Mouse (Mus musculus) cerebellum, adult 18-20 months (tissue): ENCODE measurements at regions not wholly inside any gene's neighbourhood (a gene's known extent, or its start where the extent isn't known, plus 50 kb on each side); places are given as distances from the start of the nearest gene placed in this dataset.

ENCODE experiments used
- DNase-seq, 2 experiments: peaks; one replicate each; pipeline ENCODE4 v3.0.0; 2021

GRCm38 (mm10) chr9:117967080-117967479, 73.2 kb upstream of the Azi2 start:
- no peak for DNase-seq

DNA sequence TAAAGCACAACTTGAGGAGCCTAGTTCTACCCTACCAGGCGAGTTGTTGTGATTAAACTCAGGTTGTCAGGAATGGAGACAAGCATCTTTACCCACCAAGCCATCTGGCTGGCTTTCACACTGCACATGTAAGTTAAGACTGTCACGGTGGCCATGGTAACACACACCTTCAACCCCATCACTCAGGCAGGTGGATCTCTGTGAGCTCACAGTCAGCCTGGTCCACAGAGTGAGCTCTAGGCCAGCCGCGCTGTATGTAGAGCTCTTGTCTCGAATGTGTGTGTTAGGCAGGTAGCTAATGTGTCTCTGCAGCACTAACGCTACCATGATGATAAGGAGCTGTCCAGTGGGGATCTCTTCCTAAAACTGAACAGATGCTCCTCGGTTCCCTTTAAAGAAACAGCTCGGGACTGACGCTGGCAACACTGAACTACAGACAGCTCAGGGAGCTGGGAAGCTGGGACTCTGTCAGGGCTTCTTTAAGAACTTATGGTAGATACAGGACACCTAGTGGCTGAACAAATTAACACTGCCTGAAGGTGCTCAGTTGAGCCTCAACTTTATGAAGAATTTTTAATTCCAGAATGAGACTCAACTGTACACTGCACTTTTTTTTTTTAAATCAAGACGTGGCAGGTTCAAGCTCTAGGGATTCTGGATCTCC, 73.8 kb upstream of the Azi2 start:
- peak; percentile 53 to 61 for DNase-seq

DNA sequence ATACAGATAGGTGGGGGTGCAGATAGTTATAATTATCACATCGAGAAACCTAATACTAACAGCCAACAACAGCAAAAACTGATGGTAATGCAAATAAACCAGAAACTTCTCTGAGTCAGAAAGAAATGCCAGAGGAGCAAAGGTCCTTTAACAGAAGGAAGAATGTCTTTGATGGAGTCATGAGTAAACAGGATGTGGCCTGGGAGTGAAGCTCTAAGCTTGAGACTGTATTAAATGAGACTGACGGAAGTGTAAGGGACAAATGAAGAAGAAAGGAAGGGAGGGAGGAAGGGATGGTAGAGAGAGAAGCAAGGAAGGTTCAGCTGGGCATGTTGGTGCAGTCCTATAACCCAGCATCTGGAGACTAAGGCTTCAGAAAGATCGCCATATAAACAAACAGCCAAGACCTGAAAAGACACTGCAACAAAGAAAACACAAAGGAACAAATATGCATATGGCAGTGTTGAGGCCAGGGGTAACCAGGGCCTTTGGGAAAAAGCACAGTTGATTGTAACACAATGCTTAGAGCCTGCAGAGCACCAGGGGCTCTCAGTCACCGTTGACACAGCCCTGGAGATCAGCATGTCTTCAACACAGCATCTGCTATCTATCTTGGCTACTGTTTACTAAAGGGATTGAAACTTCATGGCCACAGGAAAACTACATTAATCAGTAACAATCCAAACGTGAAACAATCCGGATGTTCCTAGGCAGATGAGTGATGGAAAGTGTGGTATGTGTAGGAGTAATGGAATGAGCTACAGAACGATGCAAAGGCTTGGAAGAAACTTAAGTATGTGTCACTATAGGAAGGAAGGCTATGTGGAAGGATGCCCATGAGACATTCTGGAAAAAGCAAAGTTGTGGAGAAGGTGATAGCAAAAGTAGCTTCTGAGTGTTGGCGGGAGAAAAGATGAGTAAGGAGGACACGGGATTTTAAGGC, 77.9 kb upstream of the Azi2 start:
- no peak for DNase-seq

DNA sequence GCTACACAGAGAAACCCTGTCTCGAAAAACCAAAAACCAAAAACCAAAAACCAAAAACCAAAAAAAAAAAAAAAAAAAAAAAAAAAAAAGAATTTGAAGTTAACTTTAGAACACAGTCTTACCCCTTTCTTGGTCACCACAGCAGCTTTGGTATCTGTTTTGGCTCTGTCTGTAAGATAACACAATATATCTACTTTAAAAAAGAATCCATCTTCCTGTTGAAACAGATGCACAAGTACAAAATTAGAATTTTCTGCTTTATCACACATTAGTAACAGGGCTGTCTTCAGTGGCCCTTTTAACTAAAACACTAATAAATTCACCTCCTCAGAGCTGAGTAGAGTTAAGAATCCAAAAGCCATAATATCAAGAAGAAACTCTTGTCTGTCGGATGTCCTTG, 80.5 kb upstream of the Azi2 start:
- DNase-seq, result no peak

GRCm38 (mm10) chr9:117957195-117957594, 83.1 kb upstream of the Azi2 start:
- no peak for DNase-seq

- DNase-seq, result no peak
Measured at GRCm38 (mm10) chr9:117956691-117957090, 83.6 kb upstream of the Azi2 start.

DNA sequence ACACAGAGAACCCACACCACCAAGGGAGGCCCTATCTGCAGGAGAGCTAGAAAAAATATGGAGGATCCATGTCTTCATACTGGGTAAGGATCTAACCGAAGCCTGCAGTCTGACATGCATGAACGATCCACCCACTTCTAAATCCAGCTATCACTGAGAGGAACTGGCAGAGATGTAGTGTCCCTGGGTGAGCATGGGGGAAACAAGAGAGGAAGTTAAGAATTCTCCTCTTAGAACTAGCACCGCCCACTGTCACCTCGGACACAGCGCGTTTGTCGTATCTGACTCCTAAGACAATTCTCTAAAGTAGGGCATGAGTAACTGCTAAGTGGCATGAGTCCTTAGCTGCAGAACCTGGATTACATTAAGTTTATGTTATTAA, 112.8 kb upstream of the Azi2 start:
- no peak for DNase-seq

DNA sequence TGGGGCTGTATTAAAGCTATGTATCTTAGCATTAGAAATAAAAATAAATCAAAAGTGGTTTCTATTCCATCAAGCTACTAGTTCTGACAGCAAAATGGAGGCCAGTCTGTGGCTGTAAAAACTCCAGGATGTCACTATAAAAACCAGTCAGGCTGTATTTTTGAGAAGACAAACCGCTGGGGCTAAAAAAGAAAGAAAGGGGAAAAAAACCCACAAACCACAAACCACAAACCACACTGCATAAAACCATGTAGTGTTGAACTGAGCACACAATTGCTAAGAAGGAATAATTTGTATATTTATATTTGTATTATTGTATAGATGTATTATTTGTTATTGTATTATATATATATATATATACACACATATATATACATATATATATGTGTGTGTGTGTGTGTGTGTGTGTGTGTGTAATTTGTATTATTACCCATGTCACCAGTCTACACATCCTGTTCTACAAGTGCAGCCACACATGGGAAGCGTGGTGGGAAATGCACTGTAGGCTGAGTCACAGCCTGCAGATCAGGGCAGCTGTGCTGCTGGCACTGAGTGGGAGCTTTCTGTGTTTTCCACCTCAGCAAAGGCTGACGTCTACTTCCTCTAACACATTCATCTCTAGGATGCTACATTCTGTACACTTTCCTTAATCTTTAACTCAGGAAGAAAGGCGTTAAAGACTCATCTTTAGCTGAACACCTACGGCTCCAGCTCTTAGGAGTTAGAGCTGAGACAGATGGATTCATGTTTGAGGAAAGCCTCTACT, 113.4 kb upstream of the Azi2 start:
- DNase-seq, result no peak

DNA sequence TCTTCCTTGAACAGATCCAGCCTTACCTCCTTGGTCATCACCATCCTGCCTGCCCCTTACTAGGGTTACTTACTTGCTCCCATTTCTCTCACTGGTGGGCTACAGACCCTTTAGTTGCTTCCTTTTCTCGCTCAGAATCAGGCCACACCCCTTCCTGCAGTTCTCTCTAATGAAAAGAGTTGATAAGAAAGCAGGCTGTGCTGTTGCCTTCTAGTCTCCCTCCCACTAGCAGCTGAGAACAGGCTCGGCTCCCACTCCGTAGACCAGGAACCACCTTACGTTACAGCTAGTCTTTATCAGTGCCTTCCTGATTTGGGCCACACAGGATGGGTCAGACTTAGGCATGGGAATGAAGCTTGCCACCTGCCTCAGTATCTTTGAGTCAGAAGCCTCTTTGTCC, 117.3 kb upstream of the Azi2 start:
- no peak for DNase-seq

- peak in 1 of 2 experiments; percentile 10 for DNase-seq
Measured at GRCm38 (mm10) chr9:117907895-117908424, 132.3 kb upstream of the Azi2 start.

GRCm38 (mm10) chr9:117905045-117905747, 135.1 kb upstream of the Azi2 start:
- peak; percentile 83 to 89 for DNase-seq

DNA sequence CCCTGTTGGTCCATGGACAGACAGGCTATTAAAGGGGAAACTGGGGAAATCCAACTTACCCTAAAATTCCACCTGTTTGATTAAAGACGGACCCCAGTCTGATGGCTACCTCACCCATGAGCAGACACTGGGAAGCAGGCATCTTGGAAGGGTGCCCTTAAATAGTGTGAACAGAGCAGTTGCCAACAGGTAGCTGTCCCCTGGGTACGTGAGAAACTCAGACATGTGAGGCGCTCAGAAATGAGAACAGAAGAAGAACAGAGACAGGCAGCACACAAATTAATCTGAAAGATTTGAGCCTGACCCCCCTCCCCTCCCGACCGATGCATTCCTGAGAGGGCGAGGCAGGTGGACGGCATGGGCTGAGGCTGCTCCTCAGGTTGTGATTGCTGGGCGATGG, 135.7 kb upstream of the Azi2 start:
- no peak for DNase-seq

GRCm38 (mm10) chr9:117903025-117903424, 137.3 kb upstream of the Azi2 start:
- DNase-seq, result peak; percentile 62 to 76

- peak in 1 of 2 experiments; percentile 11 for DNase-seq
Measured at GRCm38 (mm10) chr9:117902239-117902939, 137.9 kb upstream of the Azi2 start.

DNA sequence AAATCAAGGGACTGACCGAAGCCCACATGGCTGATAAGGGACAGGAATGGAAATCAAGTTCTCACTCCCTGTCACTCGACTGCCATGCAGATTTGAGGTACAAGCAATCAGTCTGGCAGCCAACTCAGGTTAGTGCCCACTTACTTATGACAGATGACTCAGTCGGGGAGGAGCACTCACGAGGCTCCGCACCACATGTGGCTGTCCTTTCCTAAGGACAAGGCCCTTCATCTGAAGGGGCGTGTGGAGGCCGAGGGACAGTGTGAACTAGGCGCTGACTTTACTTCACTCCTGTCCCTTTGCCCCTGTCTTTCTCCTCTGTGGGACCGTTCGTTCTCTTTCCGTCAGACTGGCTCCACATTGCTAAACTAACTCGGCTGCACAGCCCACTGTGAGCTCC, 139.7 kb upstream of the Azi2 start:
- no peak for DNase-seq

DNA sequence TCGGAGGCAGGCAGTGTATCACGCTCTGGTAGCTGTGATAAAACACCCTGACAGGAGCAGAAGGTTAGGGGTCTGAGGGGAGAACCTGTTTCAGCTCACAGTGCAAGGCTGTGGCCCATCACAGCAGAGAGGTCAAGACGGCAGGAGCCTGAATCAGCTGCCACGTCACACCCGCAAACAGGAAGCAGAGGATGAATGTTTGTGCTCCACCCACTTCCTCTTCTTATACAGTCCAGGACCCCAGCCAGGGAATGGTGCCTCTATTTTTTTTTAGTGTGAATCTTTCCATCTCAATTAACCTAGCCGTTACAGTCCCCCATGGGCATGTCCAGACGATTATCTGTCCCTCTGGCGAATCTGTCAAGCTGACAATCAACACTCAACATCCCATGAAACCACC, 143.8 kb upstream of the Azi2 start:
- no peak for DNase-seq

- DNase-seq, result no peak
Measured at GRCm38 (mm10) chr9:117892601-117893000, 147.7 kb upstream of the Azi2 start.

DNA sequence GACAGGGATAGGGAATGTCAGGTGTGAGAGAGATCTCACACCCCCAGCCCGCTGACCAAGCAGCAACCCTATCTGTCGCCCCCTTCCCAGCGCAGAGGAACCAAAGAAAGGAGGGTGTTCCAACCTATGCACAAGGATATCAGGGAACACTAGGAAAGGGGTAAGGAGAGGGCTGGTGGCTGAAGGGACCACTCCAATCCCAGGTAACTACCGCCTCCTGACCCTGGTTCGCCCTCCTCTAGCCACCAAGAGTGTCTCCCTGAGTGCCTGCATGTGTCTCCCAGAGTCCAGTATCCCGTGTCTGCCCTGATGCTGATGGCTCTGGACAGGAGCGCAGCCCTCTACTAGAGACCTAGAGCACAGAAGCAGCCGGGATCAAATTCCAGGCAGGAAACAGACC, 167.1 kb upstream of the Azi2 start:
- DNase-seq, result no peak

DNA sequence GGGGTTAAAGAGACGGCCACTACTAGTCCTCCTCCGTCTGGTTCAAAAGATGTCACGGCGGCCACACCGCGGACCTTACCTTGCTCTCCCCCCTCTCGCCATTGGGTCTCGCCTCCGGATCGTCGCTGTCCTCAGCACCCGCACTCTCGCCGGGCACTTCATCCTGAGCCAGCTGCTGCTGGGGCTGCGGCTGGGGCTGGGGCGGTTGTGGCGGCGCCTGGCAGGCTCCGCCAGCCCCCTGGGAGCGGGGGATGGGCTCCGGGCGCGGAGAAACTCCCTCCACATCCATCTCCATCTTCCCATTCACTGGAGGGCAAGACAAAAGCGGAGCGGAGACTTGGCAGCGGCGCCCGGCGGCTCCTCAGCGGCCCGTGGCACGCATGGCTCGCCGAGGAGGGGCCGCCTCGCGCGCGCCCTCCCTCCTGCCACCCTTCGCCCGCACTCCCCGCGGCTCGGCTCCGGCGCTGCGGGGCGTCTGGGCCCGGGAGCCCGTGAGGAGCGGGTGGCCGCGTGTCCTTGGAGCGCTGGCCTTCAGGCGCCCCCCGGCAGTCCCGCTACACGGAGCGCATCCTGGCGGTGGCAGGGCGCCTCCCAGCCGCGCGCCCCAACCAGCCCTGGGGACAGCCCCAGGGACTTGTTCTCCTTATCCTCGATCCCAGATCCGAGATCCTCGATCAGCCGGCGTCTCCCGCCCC, 167.8 kb upstream of the Azi2 start:
- peak; percentile 35 to 54 for DNase-seq

DNA sequence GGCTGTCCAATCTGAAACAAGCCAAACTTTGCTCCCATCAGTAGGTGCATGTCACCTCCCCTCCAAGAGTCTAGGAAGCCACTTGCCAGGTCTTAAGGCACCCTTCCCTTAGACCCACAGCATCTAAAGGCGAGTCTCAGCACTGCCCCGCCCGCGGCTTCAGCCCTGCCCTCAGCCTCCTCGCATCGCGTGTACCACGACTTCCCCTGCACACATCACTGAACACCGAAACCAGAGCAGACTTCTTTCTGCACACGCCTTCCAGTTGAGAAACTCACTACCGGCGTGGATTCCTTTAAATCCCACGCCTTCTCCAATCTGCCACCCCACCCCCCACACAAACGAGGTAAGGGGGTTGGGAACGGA, 168.3 kb upstream of the Azi2 start:
- peak; percentile 23 to 35 for DNase-seq

DNA sequence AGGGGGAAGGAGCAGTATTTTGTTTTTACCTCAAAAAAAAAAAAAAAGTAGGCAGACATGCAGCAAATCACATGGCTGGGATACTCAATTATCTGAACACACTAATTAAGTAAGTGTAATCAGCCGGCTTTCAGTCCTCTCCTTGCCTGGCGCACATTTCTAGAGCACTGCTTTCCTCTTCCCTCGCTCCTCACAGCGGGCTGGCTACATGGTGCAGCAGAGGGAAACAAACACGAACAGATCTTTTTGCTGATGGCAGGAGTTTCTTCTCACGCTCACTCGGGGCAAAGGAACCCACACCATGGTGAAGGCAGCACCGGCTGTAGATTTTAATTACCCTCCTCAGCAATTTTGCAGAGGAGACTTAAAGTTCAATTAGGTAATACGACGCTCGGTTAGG, 169.7 kb upstream of the Azi2 start:
- no peak for DNase-seq
